Mouse (Mus musculus): ENCODE results near the gene Cdhr4. TPM values are rescaled to one million over a fixed set of nuclear protein-coding genes. Genes with fewer than 3 reads are reported as not detected.
A peak's percentile ranks its signal among the peaks of the same experiment; 100 is the strongest.

Cdhr4 gene
- polyA plus RNA-seq, 1 experiment from 2014 or later: 3.7 TPM

DNA sequence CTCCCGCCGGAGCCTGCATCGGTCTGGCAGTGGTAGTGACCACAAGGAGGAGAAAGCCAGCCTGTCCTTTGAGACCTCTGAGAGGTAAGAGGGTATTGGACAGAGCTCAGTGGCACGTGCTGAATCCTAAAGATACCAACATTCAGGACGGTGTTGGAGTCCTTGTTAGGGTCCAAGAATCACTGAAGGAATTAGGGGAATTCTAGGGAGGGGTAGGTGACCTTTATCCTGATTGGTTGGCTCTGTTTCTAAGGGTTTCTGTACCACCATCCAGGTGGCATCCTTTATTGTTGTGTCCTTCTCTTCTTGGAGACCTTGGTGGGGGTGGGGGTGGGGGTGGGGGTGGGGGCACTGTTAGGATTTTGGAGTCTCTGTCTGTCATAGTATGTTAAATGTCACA, 39.8 kb downstream of the Cdhr4 start:
- H3K4me2 ChIP-seq: no peak overlapping the region
- no peak for ATAC-seq
- no peaks in the 10 kb centered on the region for H3K9me3 ChIP-seq (replicated peaks)
- no peak overlapping the region for H3K4me3 ChIP-seq
- WGBS (ENCODE audit: insufficient replicate concordance): 95% methylated on average over 5 of the region's 5 CpGs
- H3K4me1 ChIP-seq: peaks cover 16% of the 10 kb centered on the region
- H3K27me3 ChIP-seq (replicated peaks): no peaks in the 10 kb centered on the region
- peaks cover 87% of the 10 kb centered on the region for H3K36me3 ChIP-seq
- no peak overlapping the region for H3K27ac ChIP-seq
- H3K9ac ChIP-seq: no peak overlapping the region

DNA sequence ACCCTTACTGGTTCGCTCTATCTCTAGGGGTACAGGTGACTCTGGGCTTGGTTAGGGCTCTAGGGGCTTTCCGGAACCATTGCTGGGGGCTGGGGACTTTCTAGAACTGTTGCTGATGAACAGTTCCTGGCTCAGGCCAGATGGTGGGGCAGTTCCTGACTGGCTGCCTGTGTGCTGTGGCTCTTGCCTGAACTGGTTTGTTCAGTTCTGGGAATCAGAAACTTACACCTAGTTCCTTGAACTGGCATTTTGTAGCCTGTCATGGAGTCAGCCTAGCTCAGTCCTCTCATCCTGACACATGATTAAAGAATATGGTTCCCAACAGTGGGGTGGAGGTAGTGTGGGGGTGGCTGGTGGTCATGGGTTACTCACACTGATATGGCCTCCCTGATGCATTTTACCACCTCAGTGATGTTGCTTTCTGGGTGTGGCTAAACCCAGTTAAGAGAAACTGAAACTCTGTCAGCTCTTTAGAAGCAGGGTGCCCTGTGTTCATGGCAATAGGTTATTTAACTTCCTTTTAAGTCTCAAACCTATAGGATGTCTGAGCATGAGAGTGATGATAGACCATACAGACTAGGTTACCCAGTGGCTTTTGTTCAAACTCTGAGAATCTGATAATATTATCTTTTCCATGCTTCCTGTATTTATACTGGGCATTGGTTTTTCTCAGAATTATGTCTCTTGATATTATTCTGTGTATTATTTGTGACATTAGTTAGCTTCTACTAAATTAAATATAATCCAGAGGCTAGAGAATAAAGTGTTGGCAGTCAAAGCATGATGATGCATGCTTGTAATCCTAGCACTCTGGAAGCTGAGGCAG, 43.2 kb downstream of the Cdhr4 start:
- Histone ChIP-seq H3K27ac (no peak overlapping the region), H3K36me3 (peaks cover 88% of the 10 kb centered on the region), H3K9me3 (replicated peaks) (no peaks in the 10 kb centered on the region), H3K4me3 (no peak overlapping the region), H3K9ac (no peak overlapping the region), H3K4me2 (no peak overlapping the region), H3K4me1 (peaks cover 16% of the 10 kb centered on the region), H3K27me3 (replicated peaks) (no peaks in the 10 kb centered on the region)
- ATAC-seq: peak; percentile 35; the same call in 1 of the 2 replicates
- 89% methylated on average over 2 of the region's 2 CpGs for WGBS (ENCODE audit: insufficient replicate concordance)

DNA sequence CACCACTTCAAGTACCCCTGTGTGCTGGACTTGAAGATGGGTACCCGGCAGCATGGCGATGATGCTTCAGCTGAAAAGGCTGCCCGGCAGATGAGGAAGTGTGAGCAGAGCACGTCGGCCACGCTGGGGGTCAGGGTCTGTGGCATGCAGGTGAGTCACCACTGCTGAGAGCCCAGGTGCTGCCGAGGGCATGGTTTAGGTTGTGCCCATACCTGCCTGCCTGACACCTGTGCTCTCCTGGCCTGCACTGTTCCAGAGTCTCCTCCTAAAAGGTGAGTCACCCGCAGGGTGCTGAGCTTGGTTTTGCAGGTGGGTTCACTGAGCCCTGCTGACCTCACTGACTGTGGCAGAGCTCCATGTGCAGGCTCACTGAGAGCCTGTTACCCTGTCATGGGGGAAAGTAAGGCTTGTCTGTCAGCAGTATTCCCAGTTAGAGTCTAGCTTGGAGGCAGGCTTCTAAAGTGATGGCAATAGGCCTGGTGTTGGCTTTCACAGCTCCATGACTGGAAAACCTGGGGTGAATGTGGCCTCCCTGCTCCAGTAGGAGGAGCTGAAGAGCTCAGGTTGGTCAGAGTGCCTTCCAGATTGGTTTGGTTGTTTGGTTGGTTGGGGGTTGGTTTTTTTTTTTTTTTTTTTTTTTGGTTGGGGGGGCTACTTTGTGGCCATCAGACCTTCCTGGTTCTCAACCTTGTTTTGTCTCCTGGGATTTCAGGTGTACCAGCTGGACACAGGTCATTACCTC, 52.6 kb downstream of the Cdhr4 start:
- 93% methylated on average over 8 of the region's 8 CpGs for WGBS (ENCODE audit: insufficient replicate concordance)
- Histone ChIP-seq H3K27ac (no peak overlapping the region), H3K36me3 (peaks cover 71% of the 10 kb centered on the region), H3K4me1 (peaks cover 38% of the 10 kb centered on the region), H3K9me3 (replicated peaks) (no peaks in the 10 kb centered on the region), H3K9ac (no peak overlapping the region), H3K4me3 (no peak overlapping the region), H3K27me3 (replicated peaks) (no peaks in the 10 kb centered on the region), H3K4me2 (no peak overlapping the region)
- no peak for ATAC-seq

GRCm38 (mm10) chr9:108046582-108046981, 54.3 kb downstream of the Cdhr4 start:
- H3K9me3 ChIP-seq (replicated peaks): no peaks in the 10 kb centered on the region
- H3K27ac ChIP-seq: peak overlapping the region; percentile 91
- ATAC-seq: no peak
- no peak overlapping the region for H3K4me3 ChIP-seq
- H3K4me2 ChIP-seq: peak overlapping the region; percentile 94
- H3K36me3 ChIP-seq: peaks cover 72% of the 10 kb centered on the region
- peaks cover 47% of the 10 kb centered on the region for H3K4me1 ChIP-seq
- H3K9ac ChIP-seq: 0 out of 2 replicates have a peak overlapping the region, but pooled peaks have one; percentile 14
- H3K27me3 ChIP-seq (replicated peaks): no peaks in the 10 kb centered on the region
- 86% methylated on average over 4 of the region's 4 CpGs for WGBS (ENCODE audit: insufficient replicate concordance)

DNA sequence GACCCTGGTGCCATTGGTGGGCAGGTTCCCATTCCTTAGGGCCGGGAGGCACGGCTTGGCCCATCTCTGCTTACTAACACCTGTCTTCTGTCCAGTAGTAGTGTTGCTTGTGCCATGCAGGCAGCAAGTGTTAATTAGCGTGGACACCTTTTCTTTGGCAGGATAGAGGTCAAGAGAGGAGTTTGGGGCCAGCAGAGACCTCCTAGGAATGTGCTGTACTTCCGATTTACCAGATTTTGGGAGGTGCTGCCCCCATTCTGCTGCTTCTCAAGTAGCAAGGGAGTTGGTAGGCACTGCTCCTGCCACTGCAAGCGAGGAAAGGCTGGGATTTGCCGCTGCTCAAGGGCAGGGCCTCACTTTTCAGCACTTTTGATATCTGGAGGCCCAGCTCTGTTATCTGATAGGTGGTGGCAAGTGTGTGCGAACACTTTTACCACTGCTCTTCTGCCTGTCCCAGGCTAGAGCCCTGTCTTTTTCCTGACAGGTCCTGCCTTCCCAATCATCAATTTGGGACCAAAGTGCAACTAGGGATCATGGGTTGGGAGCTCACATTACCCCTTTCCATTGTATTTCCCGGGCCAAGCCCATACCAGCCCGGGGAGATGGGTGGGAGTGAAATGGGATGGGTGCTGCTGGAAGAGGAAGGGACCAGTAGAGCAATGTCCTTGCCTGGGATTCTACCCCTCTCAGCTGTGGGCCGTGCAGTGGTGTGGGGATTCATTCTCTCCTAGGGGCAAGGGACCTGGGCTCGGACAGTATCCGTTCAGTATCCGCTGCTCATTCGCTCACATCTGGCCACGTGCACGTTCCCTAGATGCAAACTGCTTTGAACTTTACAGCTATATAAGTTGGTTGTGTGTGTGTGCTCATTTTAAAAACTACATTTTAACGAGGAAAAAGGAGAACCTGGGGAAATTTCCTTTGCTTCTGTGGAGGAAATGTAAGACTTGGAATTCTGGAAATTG, 55.6 kb downstream of the Cdhr4 start:
- ATAC-seq: no peak; the same call in 1 of the 2 replicates
- Histone ChIP-seq H3K36me3 (peaks cover 70% of the 10 kb centered on the region), H3K27me3 (replicated peaks) (no peaks in the 10 kb centered on the region), H3K4me1 (peaks cover 59% of the 10 kb centered on the region), H3K27ac (peak overlapping the region; percentile 91), H3K9me3 (replicated peaks) (no peaks in the 10 kb centered on the region), H3K4me2 (peak overlapping the region; percentile 94), H3K4me3 (peak overlapping the region; percentile 79), H3K9ac (peak overlapping the region; percentile 73)
- 36% methylated on average over 17 of the region's 17 CpGs for WGBS (ENCODE audit: insufficient replicate concordance)

DNA sequence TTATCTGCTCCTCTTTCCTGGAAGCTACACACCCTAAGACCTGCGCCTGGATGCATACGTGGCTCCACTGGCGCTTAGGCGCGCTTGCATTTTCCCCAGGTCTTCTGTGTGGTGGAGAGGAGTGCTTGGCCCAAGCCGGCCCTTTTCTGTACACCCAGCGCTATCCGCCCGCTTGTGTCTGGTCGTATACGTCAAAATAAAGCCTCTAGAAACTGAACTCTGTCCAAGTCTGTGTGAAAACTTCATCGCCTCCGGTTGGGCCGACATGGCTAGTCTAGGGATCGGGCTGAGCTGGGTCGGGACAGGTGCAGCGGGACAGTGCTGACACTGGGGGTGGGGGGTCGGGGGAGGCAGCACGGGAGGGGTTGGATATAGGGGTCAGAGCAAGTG, 56.3 kb downstream of the Cdhr4 start:
- Histone ChIP-seq H3K36me3 (peaks cover 68% of the 10 kb centered on the region), H3K9me3 (replicated peaks) (no peaks in the 10 kb centered on the region)

GRCm38 (mm10) chr9:108049016-108049455, 56.7 kb downstream of the Cdhr4 start, which contains the start of gene Gmppb:
Gene Gmppb (plus strand): TSS chr9:108049242.
- peaks cover 71% of the 10 kb centered on the region for H3K36me3 ChIP-seq
- peaks cover 70% of the 10 kb centered on the region for H3K4me1 ChIP-seq
- no peaks in the 10 kb centered on the region for H3K27me3 ChIP-seq (replicated peaks)
- no peaks in the 10 kb centered on the region for H3K9me3 ChIP-seq (replicated peaks)
- peak within 1 kb of the TSS; percentile 79 for H3K4me3 ChIP-seq
- WGBS (ENCODE audit: insufficient replicate concordance): 4% methylated on average over 39 of the region's 39 CpGs
- peak within 1 kb of the TSS; percentile 94 for H3K4me2 ChIP-seq
- peak within 1 kb of the TSS; percentile 91 for H3K27ac ChIP-seq
- peak within 1 kb of the TSS; percentile 83 for H3K9ac ChIP-seq
- ATAC-seq: peak; percentile 93

More for the DNA sequence above, 56.3 kb downstream of the Cdhr4 start:
- peak overlapping the region; percentile 73 for H3K9ac ChIP-seq
- peak overlapping the region; percentile 91 for H3K27ac ChIP-seq
- peaks cover 66% of the 10 kb centered on the region for H3K4me1 ChIP-seq
- H3K27me3 ChIP-seq (replicated peaks): no peaks in the 10 kb centered on the region
- peak overlapping the region; percentile 94 for H3K4me2 ChIP-seq
- 1% methylated on average over 19 of the region's 19 CpGs for WGBS (ENCODE audit: insufficient replicate concordance)
- H3K4me3 ChIP-seq: peak overlapping the region; percentile 79
- 0 out of 2 replicates have a peak, but pooled peaks have one; percentile 1 for ATAC-seq

Other genes starting within 250 kb of the Cdhr4 start
- gene Rbm5, start 221.5 kb upstream of the Cdhr4 start, polyA plus RNA-seq (2016; fragmentation: Nextera tagmentation; extraction: Ambion mirVana): 84.3 and 88.6 TPM in 2 replicates
- 45.7 and 49.2 TPM in 2 replicates for gene Rbm6, start 119.3 kb upstream of the Cdhr4 start, polyA plus RNA-seq (2016; fragmentation: Nextera tagmentation; extraction: Ambion mirVana)
- gene Mon1a, start 104.3 kb upstream of the Cdhr4 start, polyA plus RNA-seq (2016; fragmentation: Nextera tagmentation; extraction: Ambion mirVana): 5.7 and 7.4 TPM in 2 replicates
- 0.57 and 0.92 TPM in 2 replicates for gene Mst1r, start 85.6 kb upstream of the Cdhr4 start, polyA plus RNA-seq (2016; fragmentation: Nextera tagmentation; extraction: Ambion mirVana)
- not detected in 2 replicates for gene Actl11, start 64.0 kb upstream of the Cdhr4 start, polyA plus RNA-seq (2016; fragmentation: Nextera tagmentation; extraction: Ambion mirVana)
- 0.53 and 0.54 TPM in 2 replicates for gene Camkv, start 56.8 kb upstream of the Cdhr4 start, polyA plus RNA-seq (2016; fragmentation: Nextera tagmentation; extraction: Ambion mirVana)
- 20.9 and 22.2 TPM in 2 replicates for gene Traip, start 42.4 kb upstream of the Cdhr4 start, polyA plus RNA-seq (2016; fragmentation: Nextera tagmentation; extraction: Ambion mirVana)
- gene Uba7, start 17.0 kb upstream of the Cdhr4 start, polyA plus RNA-seq (2016; fragmentation: Nextera tagmentation; extraction: Ambion mirVana): 63.1 and 63.7 TPM in 2 replicates
- 1.2 and 1.4 TPM in 2 replicates for gene Gm20661, start 9.4 kb upstream of the Cdhr4 start, polyA plus RNA-seq (2016; fragmentation: Nextera tagmentation; extraction: Ambion mirVana)
- 64.3 and 68.7 TPM in 2 replicates for gene Inka1, start 6.6 kb upstream of the Cdhr4 start, polyA plus RNA-seq (2016; fragmentation: Nextera tagmentation; extraction: Ambion mirVana)
- 0.69 and 0.75 TPM in 2 replicates for gene Gm20662, start 3.9 kb downstream of the Cdhr4 start, polyA plus RNA-seq (2016; fragmentation: Nextera tagmentation; extraction: Ambion mirVana)
- gene Ip6k1, start 10.0 kb downstream of the Cdhr4 start, polyA plus RNA-seq (2016; fragmentation: Nextera tagmentation; extraction: Ambion mirVana): 43.7 and 47.7 TPM in 2 replicates
- 22.1 and 22.6 TPM in 2 replicates for gene Gmppb, start 56.7 kb downstream of the Cdhr4 start, polyA plus RNA-seq (2016; fragmentation: Nextera tagmentation; extraction: Ambion mirVana)
- 2.2 and 2.5 TPM in 2 replicates for gene Amigo3, start 60.7 kb downstream of the Cdhr4 start, polyA plus RNA-seq (2016; fragmentation: Nextera tagmentation; extraction: Ambion mirVana)
- 14.5 and 15.7 TPM in 2 replicates for gene Mst1, start 87.9 kb downstream of the Cdhr4 start, polyA plus RNA-seq (2016; fragmentation: Nextera tagmentation; extraction: Ambion mirVana)
- 96.6 and 101 TPM in 2 replicates for gene Rnf123, start 90.8 kb downstream of the Cdhr4 start, polyA plus RNA-seq (2016; fragmentation: Nextera tagmentation; extraction: Ambion mirVana)
- 199 and 215 TPM in 2 replicates for gene Apeh, start 102.1 kb downstream of the Cdhr4 start, polyA plus RNA-seq (2016; fragmentation: Nextera tagmentation; extraction: Ambion mirVana)
- 2.8 and 3.0 TPM in 2 replicates for gene Bsn, start 197.9 kb downstream of the Cdhr4 start, polyA plus RNA-seq (2016; fragmentation: Nextera tagmentation; extraction: Ambion mirVana)

All from liver, embryonic 12.5 days (tissue).